Comparison of ENCODE assay signal across 8 mouse cellular contexts in genomic region chr9:57072526-57072988, GRCm38 (mm10). TPM values are rescaled to one million over a fixed set of nuclear protein-coding genes. Genes with fewer than 3 reads are reported as not detected.
DNase-seq lines count a peak whose midpoint lies in the region; ATAC-seq and TF ChIP-seq lines count a peak whose summit lies in the region.

No protein-coding gene starts in this region.

- TF ChIP-seq POLR2A in bone marrow, adult 2 months (IDR thresholded peaks at IDR 0.05; ENCODE audit: borderline replicate concordance, control insufficient read depth, low read depth, low read length): no peak

- no peak for DNase-seq in heart, adult 18-20 months
- peak; percentile 96 for DNase-seq in midbrain, embryonic 11.5 days (ENCODE audit: low spot score, missing footprints)
- no peak for DNase-seq in frontal cortex, postnatal 36 days (ENCODE audit: low spot score in 2 of 2)
- DNase-seq in urinary bladder, postnatal 10 days (ENCODE audit: low spot score): no peak
- DNase-seq in thymus, postnatal 0 days (ENCODE audit: low spot score): no peak

- no peak for TF ChIP-seq CTCF in bone marrow, adult 2 months (IDR thresholded peaks at IDR 0.05; ENCODE audit: control insufficient read depth, insufficient read depth, low read length)

- no peaks in the 10 kb centered on the region for H3K36me3 ChIP-seq in heart, embryonic 16.5 days (ENCODE audit: control insufficient read depth, insufficient read depth)
- H3K36me3 ChIP-seq in hindbrain, embryonic 13.5 days: no peaks in the 10 kb centered on the region
- H3K36me3 ChIP-seq in midbrain, embryonic 11.5 days (ENCODE audit: control insufficient read depth, insufficient read depth, low read length): no peaks in the 10 kb centered on the region

- peak overlapping the region; percentile 91 for H3K4me3 ChIP-seq in heart, embryonic 16.5 days (ENCODE audit: low read length)
- H3K4me3 ChIP-seq in bone marrow, adult 2 months (replicated peaks; ENCODE audit: control insufficient read depth, low read depth, low read length): peak overlapping the region; percentile 100
- peak overlapping the region; percentile 92 for H3K4me3 ChIP-seq in hindbrain, embryonic 13.5 days
- peak overlapping the region; percentile 91 for H3K4me3 ChIP-seq in midbrain, embryonic 11.5 days (ENCODE audit: low read depth, low read length)

- WGBS in heart, embryonic 16.5 days: 0% methylated on average over 40 of the region's 40 CpGs
- WGBS in bone marrow, adult 2 months: under 1% methylated on average over 40 of the region's 40 CpGs
- under 1% methylated on average over 40 of the region's 40 CpGs for WGBS in hindbrain, embryonic 13.5 days
- under 1% methylated on average over 40 of the region's 40 CpGs for WGBS in midbrain, embryonic 11.5 days

- no peaks in the 10 kb centered on the region for H3K27me3 ChIP-seq in heart, embryonic 16.5 days (ENCODE audit: control insufficient read depth, insufficient read depth, low read length)
- H3K27me3 ChIP-seq in hindbrain, embryonic 13.5 days: no peaks in the 10 kb centered on the region
- no peaks in the 10 kb centered on the region for H3K27me3 ChIP-seq in midbrain, embryonic 11.5 days (ENCODE audit: control insufficient read depth, insufficient read depth, low read length)

- H3K27ac ChIP-seq in heart, embryonic 16.5 days (ENCODE audit: low read length): peak overlapping the region; percentile 100
- H3K27ac ChIP-seq in bone marrow, adult 2 months (ENCODE audit: control insufficient read depth, insufficient read depth, low read depth, low read length, poor library complexity): peak overlapping the region; percentile 98
- peak overlapping the region; percentile 97 for H3K27ac ChIP-seq in hindbrain, embryonic 13.5 days
- H3K27ac ChIP-seq in midbrain, embryonic 11.5 days (ENCODE audit: low read depth, low read length): peak overlapping the region; percentile 98

- H3K4me2 ChIP-seq in heart, embryonic 16.5 days (ENCODE audit: low read depth, low read length): peak overlapping the region; percentile 71
- H3K4me2 ChIP-seq in hindbrain, embryonic 13.5 days: peak overlapping the region; percentile 94
- peak overlapping the region; percentile 78 for H3K4me2 ChIP-seq in midbrain, embryonic 11.5 days

- H3K9ac ChIP-seq in heart, embryonic 16.5 days (ENCODE audit: low read length): peak overlapping the region; percentile 89
- H3K9ac ChIP-seq in hindbrain, embryonic 13.5 days: peak overlapping the region; percentile 82
- H3K9ac ChIP-seq in midbrain, embryonic 11.5 days (ENCODE audit: low read length): peak overlapping the region; percentile 79

- H3K9me3 ChIP-seq in heart, embryonic 16.5 days (replicated peaks; ENCODE audit: control insufficient read depth, low read length): no peaks in the 10 kb centered on the region
- H3K9me3 ChIP-seq in hindbrain, embryonic 13.5 days: no peaks in the 10 kb centered on the region
- no peaks in the 10 kb centered on the region for H3K9me3 ChIP-seq in midbrain, embryonic 11.5 days (ENCODE audit: control insufficient read depth, low read length)

- ATAC-seq in heart, embryonic 16.5 days (replicated peaks; ENCODE audit: extremely low read depth, insufficient read depth, low FRiP score): no peak
- no peak for ATAC-seq in hindbrain, embryonic 13.5 days (ENCODE audit: low FRiP score)
- ATAC-seq in midbrain, embryonic 11.5 days (ENCODE audit: low FRiP score): no peak

- peaks cover 19% of the 10 kb centered on the region for H3K4me1 ChIP-seq in heart, embryonic 16.5 days (ENCODE audit: control insufficient read depth, insufficient read depth, low read length)
- H3K4me1 ChIP-seq in bone marrow, adult 2 months (ENCODE audit: control insufficient read depth, insufficient read depth, low read length): peaks cover 1% of the 10 kb centered on the region; the same call in 1 of the 2 replicates
- peaks cover 34% of the 10 kb centered on the region for H3K4me1 ChIP-seq in hindbrain, embryonic 13.5 days (replicated peaks)
- H3K4me1 ChIP-seq in midbrain, embryonic 11.5 days (ENCODE audit: control insufficient read depth, insufficient read depth, low read length): peaks cover 10% of the 10 kb centered on the region

RNA-seq across cellular contexts. Expression of gene Sin3a, which starts 0.7 kb away (rescaled TPM):
- 20.6 and 22.9 TPM in 2 replicates for polyA plus RNA-seq in heart, embryonic 16.5 days (2015; fragmentation: Nextera tagmentation; extraction: Ambion mirVana)
- total RNA-seq in heart, adult 18-20 months (2021): 10 to 100 TPM; 23.0 to 23.6 TPM
- 14.5 and 29.2 TPM in 2 replicates for polyA plus RNA-seq in bone marrow, adult 2 months (2011; ENCODE audit: insufficient read depth, insufficient read length, low replicate concordance, missing spikeins)
- 26.0 and 28.8 TPM in 2 replicates for polyA plus RNA-seq in hindbrain, embryonic 13.5 days (2015; fragmentation: Nextera tagmentation; extraction: Ambion mirVana)
- 54.6 and 56.1 TPM in 2 replicates for polyA plus RNA-seq in midbrain, embryonic 11.5 days (2014; fragmentation: Nextera tagmentation; extraction: Ambion mirVana)
- polyA plus RNA-seq in thymus, postnatal 0 days (2015; fragmentation: Nextera tagmentation; extraction: Ambion mirVana): 25.3 and 26.6 TPM in 2 replicates

RNA-seq across cellular contexts. Expression of gene Man2c1, which starts 57.9 kb away (rescaled TPM):
- 58.0 and 60.3 TPM in 2 replicates for polyA plus RNA-seq in heart, embryonic 16.5 days (2015; fragmentation: Nextera tagmentation; extraction: Ambion mirVana)
- 10 to 100 TPM; 42.6 to 43.3 TPM for total RNA-seq in heart, adult 18-20 months (2021)
- polyA plus RNA-seq in bone marrow, adult 2 months (2011; ENCODE audit: insufficient read depth, insufficient read length, low replicate concordance, missing spikeins): 59.3 and 101 TPM in 2 replicates
- 66.7 and 82.1 TPM in 2 replicates for polyA plus RNA-seq in hindbrain, embryonic 13.5 days (2015; fragmentation: Nextera tagmentation; extraction: Ambion mirVana)
- 17.5 and 18.0 TPM in 2 replicates for polyA plus RNA-seq in midbrain, embryonic 11.5 days (2014; fragmentation: Nextera tagmentation; extraction: Ambion mirVana)
- 36.6 and 37.6 TPM in 2 replicates for polyA plus RNA-seq in thymus, postnatal 0 days (2015; fragmentation: Nextera tagmentation; extraction: Ambion mirVana)
